Mouse (Mus musculus): ENCODE data around the gene Cdk5.

DNA sequence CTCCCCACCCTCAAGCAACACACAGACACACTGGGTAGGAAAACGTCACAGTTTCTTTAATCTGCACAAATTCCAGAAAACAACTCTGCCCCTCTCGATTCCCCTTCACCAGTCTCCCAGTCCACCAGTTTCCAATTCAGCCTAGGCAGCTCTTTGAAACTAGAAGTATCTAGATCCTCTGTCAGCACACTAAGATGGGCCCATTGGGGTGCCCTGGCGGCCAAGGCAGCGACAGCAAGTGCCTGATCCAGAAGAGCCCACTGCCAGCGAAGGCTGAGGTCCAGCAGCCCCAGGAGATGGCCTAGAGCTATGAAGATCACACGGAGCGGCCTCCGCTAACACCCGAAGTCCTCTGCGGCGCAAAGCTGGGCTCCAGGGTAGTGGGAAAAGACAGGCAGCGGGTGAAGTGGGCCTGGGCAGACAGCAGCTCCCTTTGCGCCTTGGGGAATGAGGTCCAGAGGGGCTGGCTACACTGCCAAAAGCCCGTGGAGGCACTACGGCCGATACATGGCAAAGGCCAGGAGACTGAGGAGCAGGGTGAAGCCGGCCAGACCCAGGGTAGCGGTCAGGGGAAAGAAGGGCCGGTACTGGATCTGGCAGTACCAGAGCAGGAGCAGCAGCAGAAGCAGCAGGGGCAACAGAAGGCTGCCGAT, 22.2 kb upstream of the Cdk5 start:
- TF ChIP-seq CTCF (IDR thresholded peaks at IDR 0.05; ENCODE audit: low read depth, low read length) (no peak), TAL1 (conservative IDR thresholded peaks at IDR 0.05; ENCODE audit: low read depth, low read length) (no peak), GATA1 (IDR thresholded peaks at IDR 0.05; ENCODE audit: borderline replicate concordance, low read length) (no peak), POLR2AphosphoS5 (IDR thresholded peaks at IDR 0.05; ENCODE audit: insufficient replicate concordance, low read depth, low read length) (no peak), GATA2 (IDR thresholded peaks at IDR 0.05; ENCODE audit: borderline replicate concordance, low read depth, low read length) (no peak)
